Mouse (Mus musculus) MEL (cell line): Measurements from ENCODE around the gene Immp2l.

Experiments used
- BHLHE40 ChIP-seq: IDR thresholded peaks from 2 replicates; pipeline ENCODE4 v1.6.1; 2012; ENCODE audit warnings: low read depth, mild to moderate bottlenecking, inconsistent platforms, low read length, improper control_type of control experiment, borderline replicate concordance
- GATA1 ChIP-seq: IDR thresholded peaks from 2 replicates; pipeline ENCODE4 v1.6.1; 2011; ENCODE audit warnings: low read depth, low read length, improper control_type of control experiment
- MAFK ChIP-seq: IDR thresholded peaks from 2 replicates; pipeline ENCODE4 v1.6.1; 2011; ENCODE audit warnings: low read depth, mild to moderate bottlenecking, low read length, improper control_type of control experiment, borderline replicate concordance
- POLR2A ChIP-seq, 2 experiments: IDR thresholded peaks; 2 replicates each; pipeline ENCODE4 v1.6.1; 2011 to 2012; ENCODE audit warnings: low read length in 2 of 2, mild to moderate bottlenecking in 2 of 2, control low read depth in 1 of 2, improper control_type of control experiment in 1 of 2, low read depth in 1 of 2, moderate library complexity in 1 of 2; ENCODE audit not compliant: control insufficient read depth in 1 of 2, insufficient read depth in 1 of 2, poor library complexity in 1 of 2
- POLR2AphosphoS2 ChIP-seq: IDR thresholded peaks from 2 replicates; pipeline ENCODE4 v1.6.1; 2011; ENCODE audit warnings: low read length, improper control_type of control experiment
- TAL1 ChIP-seq: IDR thresholded peaks from 2 replicates; pipeline ENCODE4 v1.6.1; 2012; ENCODE audit warnings: mild to moderate bottlenecking, inconsistent platforms, low read length, moderate library complexity, mixed read lengths
- TBP ChIP-seq: IDR thresholded peaks from 2 replicates; pipeline ENCODE4 v1.8.0; 2011; ENCODE audit warnings: low read depth, low read length, improper control_type of control experiment

GRCm38 (mm10) chr12:41727764-41728338 is 704.0 kb downstream of the Immp2l start:
- no peak for TF ChIP-seq POLR2AphosphoS2
- no peak for TF ChIP-seq MAFK
- no peak for TF ChIP-seq BHLHE40
- TF ChIP-seq TAL1 = no peak
- TF ChIP-seq GATA1 = no peak
- TF ChIP-seq TBP = no peak
- no peak for TF ChIP-seq POLR2A (IDR thresholded peaks at IDR 0.05; ENCODE audit: control insufficient read depth in 1 of 2, insufficient read depth in 1 of 2, low read depth in 1 of 2, low read length in 2 of 2, poor library complexity in 1 of 2)
